Mouse (Mus musculus): ENCODE data around the gene Pms1. TPM values are rescaled to one million over a fixed set of nuclear protein-coding genes. Genes with fewer than 3 reads are reported as not detected.

Pms1 gene
- total RNA-seq, 2 experiments from 2014 or later = 4.4 to 4.9 TPM

- H3K4me3 ChIP-seq = no peak overlapping the region
- TF ChIP-seq CTCF (IDR thresholded peaks at IDR 0.05) = no peak
- no peak for DNase-seq
- no peak overlapping the region for H3K27ac ChIP-seq
- intact Hi-C loops (cut with DNase I) = no loop called here
These were observed 110.5 kb downstream of the Pms1 start for GRCm38 (mm10) chr1:53186301-53186700.

GRCm38 (mm10) chr1:53157715-53158114 is 139.1 kb downstream of the Pms1 start:
- TF ChIP-seq CTCF (IDR thresholded peaks at IDR 0.05) = no peak
- intact Hi-C loops (cut with DNase I) = no loop called here
- Histone ChIP-seq H3K27ac (no peak overlapping the region), H3K4me3 (no peak overlapping the region)
- no peak for DNase-seq

Other genes with a start within 250 kb of the Pms1 start
- 10 to 100 TPM; 34.7 to 67.0 TPM for gene Mstn, start 235.4 kb downstream of the Pms1 start, total RNA-seq (2021)
- gene 1700019A02Rik, start 109.4 kb downstream of the Pms1 start, total RNA-seq (2021) = not detected
- gene Ormdl1, start 77 bp upstream of the Pms1 start, total RNA-seq (2021) = 1 to 10 TPM; 5.8 to 8.9 TPM
- under 1 TPM in 1 of 2 experiments, not detected in 1; 0.92 TPM for gene Gm28778, start 93 bp upstream of the Pms1 start, total RNA-seq (2021)
- gene Osgepl1, start 16.6 kb upstream of the Pms1 start, total RNA-seq (2021) = 10 to 100 TPM; 22.4 to 33.2 TPM
- gene Asdurf, start 55.6 kb upstream of the Pms1 start, total RNA-seq (2021) = 10 to 100 TPM; 11.9 to 14.2 TPM
- under 1 TPM in 1 of 2 experiments, not detected in 1; 0.41 TPM for gene Gm28551, start 55.6 kb upstream of the Pms1 start, total RNA-seq (2021)
- 10 to 100 TPM; 65.2 to 68.0 TPM for gene Asnsd1, start 55.7 kb upstream of the Pms1 start, total RNA-seq (2021)

Data from gastrocnemius, adult 2 months (tissue).